Mouse (Mus musculus): ENCODE measurements around the gene Srgap3.

Srgap3 gene

DNA sequence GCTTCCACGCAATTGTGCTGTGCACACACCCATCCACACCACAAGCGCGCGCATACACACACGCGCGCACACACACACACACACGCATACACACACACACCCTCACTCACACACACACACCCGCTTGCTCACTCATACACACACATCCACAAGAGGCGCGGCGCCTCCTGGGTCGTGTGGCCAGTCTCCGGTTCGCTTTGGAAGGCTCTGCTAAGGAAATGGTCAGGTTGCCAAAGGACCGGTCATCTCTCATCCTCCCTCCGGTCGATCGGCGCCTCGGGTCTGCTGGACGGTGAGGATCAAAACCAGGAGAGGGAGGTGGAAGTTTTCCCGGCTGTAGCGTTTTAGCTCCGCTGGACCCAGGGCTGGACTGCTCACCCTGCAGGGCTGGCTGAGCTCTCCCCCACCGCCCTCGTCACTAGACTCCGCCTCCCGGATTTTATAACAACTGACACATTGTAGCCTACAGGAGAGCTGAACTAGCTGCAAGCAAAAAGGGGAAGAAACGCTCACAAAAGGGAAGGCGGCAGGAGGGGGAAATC lies at the start of gene Srgap3:
Gene Srgap3 (minus strand): TSS at position 372 of the 542 bp plus-strand sequence.
- CTCF ChIA-PET = no interaction called here

DNA sequence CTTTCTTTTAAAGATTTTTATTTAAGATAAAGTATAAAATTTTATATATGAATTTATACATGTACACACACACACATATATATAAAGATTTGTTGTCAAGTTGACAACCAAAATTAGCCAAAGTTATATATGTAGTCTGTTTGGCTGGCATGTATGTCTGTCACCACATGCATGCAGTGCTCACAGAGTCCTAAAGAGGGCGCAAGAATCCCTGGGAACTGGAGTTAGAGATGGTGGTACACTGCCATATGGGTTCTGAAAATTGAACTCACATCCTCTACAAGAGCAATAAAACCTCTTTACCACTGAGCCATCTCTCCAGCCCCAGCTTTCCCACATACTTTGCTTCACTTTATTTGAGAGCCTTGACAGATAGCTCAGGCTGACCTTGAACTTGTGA lies 48.6 kb upstream of the Srgap3 start:
- CTCF ChIA-PET = interaction anchor here (0.7 kb wide), 1 partner anchor 295 kb away, joined by 4 read pairs; no protein-coding TSS in a partner anchor

DNA sequence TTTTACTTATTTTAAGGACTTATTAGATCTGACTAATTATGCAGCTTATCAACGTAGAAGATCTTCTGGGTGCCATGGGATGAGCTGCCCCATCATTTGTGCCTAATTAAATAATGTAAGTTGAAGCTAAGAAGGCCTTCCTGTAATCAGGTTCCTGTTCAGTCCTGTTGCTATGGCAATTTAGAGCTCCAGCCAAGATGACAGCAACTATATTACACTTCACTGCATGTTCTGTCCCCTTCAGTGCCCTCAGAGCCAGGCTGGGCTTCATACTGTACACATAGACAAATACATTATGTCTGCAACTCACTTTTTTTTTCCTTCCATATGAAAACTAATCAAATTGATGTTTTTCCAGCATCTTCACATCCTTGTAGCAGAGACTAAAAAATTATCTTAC lies 43.1 kb upstream of the Srgap3 start:
- CTCF ChIA-PET = no interaction called here

DNA sequence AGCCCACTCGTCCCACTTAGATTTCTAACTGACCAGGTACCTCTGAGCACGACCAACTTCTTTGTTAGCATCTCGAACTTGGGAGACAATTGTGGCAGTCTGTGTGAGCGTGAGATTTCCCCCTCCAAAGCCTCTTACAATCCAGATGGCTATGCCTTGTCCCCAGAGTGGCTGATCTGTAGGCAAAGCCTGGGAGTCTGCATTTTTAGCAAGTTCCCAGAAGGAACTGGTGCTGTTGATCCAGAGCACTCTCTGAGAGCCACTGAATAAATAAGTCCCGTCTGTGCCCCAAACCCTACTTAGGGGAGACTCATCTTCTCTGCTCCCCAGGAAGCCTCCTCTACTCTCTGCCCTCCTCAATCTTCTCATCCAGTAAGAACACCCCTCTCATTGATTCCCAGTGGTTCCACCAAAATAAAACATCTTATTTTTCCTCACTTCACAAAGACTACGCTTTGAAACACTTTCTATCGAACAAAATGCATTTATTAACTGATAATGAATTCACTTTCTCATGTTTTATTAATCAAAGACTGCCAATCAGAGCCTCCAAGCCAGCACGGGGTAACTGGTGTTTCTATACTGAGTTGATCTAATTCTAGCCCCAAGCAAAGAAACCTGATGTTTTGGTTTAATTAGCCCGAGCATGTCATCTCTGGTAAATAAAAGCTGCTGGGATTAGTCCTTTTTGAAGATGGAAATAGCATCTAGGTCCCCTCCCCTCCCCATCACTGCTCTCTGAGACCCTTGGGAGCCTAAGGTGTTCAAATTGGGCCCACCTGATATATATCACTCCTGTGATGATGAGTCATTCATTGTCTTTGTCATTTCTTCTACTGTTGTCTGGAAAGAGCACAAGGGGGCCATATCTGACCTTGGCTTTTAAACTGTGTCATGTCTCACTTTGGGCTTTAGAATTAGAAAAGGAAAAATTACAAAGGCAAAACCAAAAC lies 38.6 kb upstream of the Srgap3 start:
- CTCF ChIA-PET = no interaction called here

DNA sequence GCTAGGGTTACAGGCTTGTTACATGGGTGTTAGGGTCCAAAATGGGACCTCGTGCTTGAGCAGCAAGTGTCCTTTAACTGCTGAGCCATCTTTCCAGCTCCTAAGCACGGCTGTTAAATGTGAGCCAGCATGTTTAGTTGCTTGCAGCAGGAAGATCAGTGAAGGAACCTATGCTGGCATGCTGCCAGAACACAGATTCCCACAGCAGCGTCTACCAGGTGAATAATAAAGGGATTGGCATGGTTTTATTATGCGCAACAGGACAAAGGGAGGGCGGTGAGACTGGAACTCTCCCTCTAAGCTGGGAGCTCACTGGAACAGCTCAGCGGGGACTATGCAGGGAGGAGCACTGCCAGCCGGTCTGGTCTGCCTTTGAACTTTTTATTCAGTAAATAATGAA lies 35.2 kb upstream of the Srgap3 start:
- CTCF ChIA-PET = no interaction called here

DNA sequence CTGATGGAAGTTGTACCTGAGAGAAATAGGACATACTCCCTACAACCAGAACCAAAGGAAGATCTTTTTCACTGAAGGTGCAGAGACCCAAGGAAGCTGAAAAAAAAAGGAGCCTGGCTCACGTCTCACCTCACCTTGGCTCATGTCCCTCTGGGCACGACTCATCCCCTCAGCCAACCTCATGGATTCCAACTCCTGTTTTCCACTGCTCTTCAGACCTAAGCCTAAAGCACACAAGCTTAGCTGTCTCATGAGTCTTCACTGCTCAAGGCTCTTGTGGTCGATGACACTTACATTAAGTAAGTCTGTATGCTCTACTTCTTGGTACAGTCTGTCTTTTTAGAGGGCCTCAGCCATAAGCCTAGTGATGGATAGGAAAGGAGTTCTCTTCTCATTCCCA lies 31.9 kb upstream of the Srgap3 start:
- CTCF ChIA-PET = no interaction called here

DNA sequence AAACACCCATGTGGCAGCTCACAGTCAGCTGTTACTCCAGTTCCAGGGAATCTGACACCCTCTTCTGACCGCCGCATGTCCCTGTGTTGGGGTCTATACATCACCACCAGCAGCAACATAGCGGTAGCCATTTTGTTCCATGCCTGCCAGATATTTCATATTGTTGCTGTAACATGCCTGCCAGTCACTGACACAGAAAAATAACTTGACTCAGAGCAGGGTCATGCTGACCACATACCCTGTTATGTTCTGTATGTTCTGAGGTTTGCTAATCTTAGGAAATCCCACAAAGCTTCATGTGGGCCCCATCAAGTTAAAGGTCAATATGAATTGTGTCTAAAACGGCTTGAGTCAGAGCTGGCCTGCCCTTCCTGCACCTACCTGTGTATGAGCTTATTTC lies 30.2 kb upstream of the Srgap3 start:
- CTCF ChIA-PET = no interaction called here

DNA sequence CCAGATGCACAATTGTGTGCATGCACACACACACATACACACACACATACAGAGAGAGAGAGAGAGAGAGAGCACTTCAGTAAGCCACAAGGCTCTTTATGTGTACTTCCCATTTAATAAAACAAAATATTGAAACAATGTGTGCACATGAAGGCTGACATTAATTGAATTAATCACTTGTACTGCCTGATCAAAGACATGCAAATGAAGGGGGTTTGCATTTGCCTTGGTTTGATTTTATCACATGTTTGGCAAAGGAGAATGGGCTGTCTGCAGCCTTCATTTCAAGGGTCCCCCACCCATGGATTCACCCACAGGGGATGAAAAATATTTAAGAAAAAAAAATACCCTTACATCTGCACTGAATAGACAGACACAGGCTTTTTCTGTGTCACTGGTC lies 29.5 kb upstream of the Srgap3 start:
- CTCF ChIA-PET = no interaction called here

DNA sequence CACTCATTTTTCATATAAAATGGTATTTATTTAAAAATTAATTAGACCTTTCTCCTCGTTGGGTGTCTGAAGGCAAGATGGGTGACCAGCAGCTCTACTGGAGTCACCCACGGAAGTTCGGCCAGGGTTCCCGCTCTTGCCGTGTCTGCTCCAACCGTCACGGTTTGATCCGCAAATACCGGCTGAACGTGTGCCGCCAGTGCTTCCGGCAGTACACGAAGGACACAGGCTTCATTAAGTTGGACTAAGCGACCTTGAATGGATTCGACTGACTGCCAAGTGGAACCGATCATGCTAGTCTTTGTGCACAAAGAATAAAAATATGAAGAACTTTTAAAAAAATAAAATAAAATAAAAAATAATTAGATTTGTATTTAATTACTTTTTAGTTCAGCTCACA lies 29.1 kb upstream of the Srgap3 start:
- CTCF ChIA-PET = no interaction called here

DNA sequence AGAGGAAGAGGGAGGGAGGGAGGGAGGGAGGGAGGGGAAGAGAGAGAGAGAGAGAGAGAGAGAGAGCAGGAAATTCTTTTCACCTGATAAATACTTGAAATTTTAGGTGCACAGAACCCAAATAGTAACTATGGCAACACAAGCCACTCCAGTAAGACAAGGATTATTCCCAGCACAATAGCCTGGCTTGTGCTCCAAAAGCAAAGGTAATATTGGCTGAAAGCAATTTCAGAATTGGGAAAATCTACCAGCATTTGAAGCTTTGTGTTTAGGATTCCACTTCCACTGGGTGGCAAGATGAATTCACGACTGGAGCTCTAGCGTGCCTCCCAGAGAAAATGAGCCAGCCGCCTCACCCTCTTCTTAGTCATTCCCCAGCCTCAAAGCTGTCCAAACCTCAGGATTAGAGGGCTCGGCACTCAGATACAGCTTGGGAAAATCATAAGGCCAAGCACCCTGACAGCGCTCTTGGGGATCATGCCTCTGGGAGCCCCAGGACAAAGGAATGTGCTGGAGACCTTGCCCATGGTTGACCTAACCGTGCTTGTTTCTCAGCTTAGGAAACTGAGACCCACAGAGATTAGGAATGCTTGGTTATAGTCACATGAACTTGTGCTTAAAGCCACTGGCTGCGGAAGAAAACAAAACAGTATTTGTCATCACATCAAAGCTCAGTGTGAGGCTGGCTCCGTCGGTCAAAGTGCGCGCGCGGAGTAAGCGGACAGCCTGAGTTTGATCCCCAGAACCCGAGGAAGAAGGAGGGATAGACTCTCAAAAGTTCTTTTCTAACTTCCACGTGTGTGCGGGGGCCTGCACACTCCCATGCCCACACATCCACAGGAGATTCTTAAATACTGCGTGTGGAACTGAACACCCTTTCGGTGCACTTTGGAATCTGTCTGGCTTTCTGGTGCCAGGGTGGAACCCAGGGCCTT lies 27.0 kb upstream of the Srgap3 start:
- CTCF ChIA-PET = no interaction called here

DNA sequence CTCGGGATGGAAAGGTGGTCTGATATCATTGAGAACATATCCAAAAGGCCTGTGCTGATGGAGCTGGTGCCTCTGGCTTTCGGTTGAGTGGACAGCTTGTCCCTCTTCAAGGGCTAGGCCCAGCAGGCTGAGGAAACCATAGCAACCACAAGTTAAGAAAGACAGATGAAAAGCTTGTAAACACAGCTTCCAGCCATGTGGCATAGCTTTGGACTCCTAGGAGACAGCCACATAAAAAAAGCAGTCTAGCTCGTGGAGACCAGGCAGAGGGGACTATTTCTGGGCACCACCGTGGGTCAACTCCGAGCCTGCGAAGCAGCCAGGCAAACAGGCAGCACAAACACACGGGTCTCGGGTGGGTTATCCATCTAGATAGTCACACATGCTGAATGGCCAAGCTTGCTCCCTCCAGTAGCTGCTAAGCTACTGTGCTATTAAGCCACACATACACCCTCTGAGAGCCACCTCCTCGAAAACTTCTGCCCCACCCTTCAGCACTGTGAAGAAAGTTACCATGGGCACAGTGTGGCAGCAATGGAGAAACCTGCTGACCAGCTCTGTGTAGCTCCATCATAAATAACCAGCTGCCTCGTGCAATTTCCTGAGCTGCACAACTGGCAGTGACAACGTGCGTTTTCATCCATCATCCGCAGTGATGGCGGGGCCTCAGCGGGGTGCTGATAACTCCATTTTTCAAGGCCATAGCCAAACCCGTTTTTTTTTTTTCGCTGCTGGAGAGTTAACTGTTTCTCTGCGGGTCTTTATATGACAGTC lies 26.0 kb upstream of the Srgap3 start:
- CTCF ChIA-PET = interaction anchor here (0.7 kb wide), 1 partner anchor 82 kb away, joined by 5 read pairs; no protein-coding TSS in a partner anchor

DNA sequence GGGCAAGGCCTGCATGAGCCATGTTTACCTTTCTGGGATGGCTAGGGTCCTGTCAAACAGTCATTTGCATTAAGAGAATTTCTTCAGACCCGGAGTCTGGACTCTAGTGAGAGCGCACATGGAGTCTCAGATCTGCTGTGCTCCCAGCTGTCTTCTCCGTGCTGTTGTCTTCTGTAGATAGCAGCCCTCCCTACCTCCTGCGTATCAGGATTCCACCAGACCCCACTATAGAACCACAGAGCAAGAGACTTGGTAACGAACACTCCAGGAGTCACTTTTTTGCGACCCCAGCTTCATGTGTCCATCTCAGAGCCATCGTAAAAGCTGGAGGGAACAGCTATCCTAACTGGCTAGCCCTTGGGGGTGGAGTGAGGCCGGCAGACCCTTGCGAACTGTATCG lies 25.1 kb upstream of the Srgap3 start:
- CTCF ChIA-PET = no interaction called here

DNA sequence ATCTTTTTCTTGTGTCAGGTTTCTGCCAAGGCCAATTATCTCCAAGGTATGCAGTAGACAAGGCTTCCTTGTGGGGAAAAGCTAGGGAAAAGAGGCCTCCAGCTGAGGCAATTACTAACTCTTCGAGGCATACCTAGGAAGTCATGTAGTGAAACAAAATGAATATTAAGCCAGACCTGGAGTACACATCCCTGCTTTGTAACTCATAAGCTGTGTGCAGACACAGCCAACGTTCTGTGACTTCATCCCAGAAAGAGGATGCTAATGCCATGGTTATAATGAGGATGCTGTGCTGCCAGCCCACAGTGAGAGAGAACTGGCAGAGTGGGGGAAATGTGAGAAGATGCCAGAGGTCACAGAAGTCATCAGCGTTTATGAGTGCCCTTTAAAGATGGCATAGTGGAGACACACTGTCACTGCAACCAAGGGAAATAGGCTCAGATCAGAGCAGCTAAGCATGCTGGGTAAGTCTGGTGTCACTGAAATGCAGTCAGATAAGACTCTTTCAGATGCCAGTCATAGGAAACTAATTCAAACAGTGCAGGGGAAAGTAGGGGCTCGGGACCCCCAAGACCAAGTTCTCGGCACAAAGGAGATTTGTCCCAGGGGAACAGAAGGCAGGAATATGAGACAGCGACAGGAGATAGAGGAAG lies 24.2 kb upstream of the Srgap3 start:
- CTCF ChIA-PET = no interaction called here

DNA sequence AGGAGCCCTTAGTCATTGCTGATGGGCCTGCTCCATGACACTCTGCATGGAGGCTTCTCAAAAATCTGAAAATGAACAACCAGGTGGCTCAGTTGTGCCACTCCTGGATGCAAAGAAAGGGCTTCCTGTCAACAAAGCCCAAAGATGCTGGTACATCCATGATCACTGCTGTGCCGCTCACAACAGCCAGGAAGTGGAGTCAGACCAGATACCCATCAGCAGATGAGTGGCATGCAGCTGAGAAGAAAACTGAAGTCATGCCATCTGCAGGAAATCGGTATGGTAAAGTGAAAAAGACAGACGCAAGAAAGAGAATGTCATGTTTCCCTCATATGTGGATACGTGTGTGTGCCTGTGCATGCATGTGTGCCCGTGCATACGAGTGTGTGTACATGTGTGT lies 20.3 kb upstream of the Srgap3 start:
- CTCF ChIA-PET = no interaction called here

DNA sequence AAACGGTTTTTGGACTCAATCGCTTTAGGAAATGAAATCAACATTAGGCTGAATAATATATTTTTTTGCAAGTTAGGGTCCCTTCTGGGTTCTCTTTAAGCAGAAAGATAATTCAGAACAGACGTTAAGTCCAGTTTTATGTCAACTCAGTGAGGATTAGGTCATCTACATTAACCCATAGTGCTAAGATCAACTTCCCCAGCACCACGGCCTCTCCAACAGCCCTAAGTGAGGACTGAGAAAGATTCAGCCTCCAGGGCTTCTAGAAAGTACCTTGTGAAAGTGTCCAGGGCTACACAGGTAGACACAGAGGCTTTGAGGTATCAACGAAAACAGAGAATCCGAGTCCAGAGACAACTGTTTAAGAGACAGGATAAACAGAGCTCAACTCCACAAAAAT lies 11.3 kb upstream of the Srgap3 start:
- CTCF ChIA-PET = no interaction called here

DNA sequence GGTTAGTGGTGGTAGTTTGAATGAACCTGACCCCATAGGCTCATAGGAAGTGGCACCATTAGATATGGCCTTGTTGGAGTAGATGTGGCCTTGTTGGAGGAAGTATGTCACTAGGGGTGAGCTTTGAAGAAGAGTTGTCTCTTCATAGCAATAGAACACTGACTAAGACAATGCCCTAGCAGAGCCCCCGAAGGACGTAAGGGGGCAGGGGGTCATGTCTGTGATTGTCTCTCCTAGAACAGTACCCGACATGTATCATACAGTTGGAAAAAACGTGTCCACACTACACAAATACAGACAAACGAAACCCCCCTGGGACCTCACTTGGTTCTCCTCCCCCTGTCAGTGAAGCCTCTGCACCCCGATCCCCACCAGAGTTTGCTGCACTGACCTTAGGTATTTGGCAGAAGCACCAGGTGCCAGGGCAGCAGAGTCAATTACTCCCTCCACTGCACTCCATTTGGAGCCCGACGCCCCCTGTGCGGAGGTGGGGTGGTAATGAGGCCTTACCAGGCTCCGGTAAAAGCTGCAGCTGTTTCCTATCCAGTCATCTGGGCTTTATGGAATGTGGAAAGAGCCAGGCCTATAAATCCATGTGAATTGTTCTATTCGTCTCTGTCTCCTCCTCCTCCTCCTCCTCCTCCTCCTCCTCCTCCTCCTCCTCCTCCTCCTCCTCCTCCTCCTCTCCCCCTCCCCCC lies 10.7 kb upstream of the Srgap3 start:
- CTCF ChIA-PET = no interaction called here

DNA sequence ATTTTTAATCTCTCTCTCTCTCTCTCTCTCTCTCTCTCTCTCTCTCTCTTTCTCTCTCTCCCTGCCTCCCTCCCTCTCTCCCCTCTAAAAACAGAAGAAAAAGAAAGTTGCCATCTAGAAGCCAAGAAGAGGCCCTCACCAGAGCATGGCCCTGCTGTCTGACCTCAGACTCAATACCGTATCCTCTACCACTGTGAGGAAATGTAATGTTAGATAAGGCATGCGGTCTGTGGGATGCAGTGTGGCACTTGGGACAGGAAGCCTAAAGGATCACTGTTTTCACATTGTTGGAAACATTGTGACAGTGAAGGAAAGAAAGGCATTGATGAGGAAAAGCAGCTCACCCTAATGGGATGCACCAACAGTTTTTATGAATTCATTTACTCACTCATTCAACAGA lies 8.7 kb upstream of the Srgap3 start:
- CTCF ChIA-PET = no interaction called here

DNA sequence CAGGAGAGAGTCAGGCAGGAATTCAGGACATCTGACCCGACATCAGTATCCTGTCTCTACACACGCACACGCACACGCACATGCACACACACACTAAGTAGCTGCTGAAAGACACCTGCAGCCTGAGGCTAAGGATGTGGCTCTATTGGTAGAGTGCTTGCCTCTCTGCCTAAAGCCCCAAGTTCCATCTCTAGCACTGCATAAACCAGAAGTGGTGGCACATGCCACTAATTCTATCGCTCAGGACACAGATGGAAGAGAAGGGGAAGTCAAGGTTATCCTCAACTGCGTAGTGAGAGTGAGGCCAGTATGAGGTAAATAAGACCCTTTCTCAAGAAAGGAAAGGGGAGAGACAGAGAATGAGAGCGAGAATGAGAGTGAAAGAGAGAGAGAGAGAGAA lies 6.8 kb upstream of the Srgap3 start:
- CTCF ChIA-PET = no interaction called here

DNA sequence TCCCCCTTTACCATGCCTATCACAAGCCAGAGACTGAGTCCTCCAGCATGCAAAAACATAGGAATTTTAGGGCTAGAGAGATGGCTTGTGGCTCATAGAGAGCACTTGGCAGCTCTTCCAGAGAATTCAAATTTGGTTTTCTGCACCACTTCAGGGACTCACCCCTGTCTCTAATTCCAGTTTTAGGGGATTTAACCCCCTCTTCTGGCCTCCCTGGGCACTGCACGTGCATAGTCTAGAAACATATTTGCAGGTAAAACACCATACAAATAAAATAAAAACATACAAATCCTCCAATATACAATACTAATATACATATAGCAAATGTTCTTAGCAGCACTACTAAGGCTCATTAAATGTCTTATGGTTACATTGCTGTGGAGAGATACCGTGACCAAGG lies 4.2 kb upstream of the Srgap3 start:
- CTCF ChIA-PET = no interaction called here

DNA sequence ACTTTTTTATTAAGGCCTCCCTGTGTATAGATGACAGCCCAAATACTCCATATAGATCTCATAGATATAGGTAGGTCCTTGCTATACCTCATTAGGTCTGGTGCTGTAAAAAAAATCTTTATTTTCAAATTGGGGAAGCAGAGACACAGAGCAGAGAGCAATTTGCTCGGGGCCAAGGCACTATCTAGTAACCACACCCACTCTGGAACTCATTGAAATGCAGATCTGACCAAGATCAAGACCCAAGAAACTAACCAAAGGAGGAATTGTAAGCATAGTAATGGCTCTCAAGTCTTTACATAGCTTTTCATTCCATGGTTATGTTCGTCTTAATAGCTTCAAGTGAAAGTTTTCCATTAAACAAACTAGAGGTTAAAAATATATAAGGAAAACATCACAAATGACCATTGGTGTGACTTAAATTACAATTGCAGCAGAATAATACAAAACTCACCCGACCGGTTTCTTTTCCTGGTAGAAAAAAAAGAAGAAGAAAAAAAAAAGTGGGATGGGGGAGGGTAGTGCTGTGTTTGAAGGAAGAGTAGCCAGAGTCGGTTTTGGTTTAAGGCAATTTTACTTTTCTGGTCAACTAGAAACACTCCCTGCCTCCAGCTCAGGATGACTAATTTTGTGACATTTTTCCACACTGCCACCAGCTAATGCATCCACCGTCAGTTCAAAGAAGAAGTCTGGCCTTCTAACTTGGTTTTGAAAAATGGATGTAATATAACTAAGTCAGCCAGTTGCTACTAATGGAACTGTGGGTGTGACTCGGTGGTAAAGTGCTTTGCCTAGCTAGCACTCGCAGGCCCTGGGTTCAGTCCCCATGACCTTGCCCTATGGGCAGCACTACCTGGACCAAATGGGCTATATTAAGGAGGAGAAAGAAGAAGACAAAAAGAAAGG lies 3.4 kb upstream of the Srgap3 start:
- CTCF ChIA-PET = no interaction called here
